Mouse (Mus musculus): ENCODE data around the gene Psmd5.

DNA sequence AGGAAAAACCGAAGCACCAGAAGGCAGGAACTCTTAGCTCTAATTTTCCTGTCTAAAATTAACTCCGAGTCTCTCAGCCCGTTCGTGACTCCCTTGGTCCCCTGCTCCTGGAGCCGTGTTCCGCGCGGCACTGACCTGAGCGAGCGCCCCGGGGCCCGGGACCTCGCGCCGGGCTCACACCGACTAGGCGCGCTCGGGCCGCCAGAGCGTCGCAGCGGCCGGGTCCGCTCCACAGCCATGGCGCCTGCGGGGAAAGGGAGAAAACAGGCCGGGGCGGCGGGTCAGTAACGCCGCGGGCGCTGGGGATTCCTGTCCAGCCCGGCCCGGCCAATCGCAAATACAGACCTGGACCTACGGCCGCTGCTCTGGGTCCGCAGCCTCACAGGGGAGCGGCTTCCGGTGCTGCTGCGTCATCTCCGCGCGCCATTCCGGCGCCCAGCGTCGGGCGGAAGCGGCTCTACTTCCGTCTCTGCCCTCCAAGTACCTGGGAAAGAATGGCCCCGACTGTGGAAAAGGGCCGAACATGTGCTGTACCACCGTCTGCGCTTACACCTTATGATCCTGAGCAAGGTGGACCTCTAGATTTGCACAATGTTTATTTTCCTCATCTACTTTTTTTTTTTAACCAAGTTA, 48.8 kb downstream of the Psmd5 start, which contains the start of gene Fbxw2:
- TF ChIP-seq TAL1 (IDR thresholded peaks at IDR 0.05; ENCODE audit: low read length) (no peak), GATA1 (IDR thresholded peaks at IDR 0.05; ENCODE audit: low read length) (no peak)

All from erythroblast, embryonic 14.5 days (primary cell).